Mouse (Mus musculus) thymus, adult 18-20 months (tissue): ENCODE measurements around the gene F11r.
A peak's percentile ranks its signal among the peaks of the same experiment; 100 is the strongest.
"Not testable (repeated sequence)": the region's sequence is repeated elsewhere in the genome, so short reads cannot be mapped to it uniquely, and the experiment has no call there.

Experiments
- DNase-seq, 2 experiments: peaks; one replicate each; pipeline ENCODE4 v3.0.0; 2022; ENCODE audit warnings: mixed read lengths in 2 of 2

The F11r gene

DNA sequence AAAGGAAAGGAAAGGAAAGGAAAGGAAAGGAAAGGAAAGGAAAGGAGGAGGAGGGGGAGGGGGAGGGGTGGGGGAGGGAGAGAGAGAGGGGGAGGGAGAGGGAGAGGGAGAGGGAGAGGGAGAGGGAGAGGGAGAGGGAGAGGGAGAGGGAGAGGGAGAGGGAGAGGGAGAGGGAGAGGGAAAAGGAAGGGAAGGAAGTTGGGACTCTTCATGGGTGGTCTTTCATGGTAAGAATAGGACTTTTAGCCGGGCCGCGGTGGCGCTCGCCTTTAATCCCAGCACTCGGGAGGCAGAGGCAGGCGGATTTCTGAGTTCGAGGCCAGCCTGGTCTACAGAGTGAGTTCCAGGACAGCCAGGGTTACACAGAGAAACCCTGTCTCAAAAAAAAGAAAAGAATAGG is 34.6 kb downstream of the F11r start:
- DNase-seq = not testable (repeated sequence)

DNA sequence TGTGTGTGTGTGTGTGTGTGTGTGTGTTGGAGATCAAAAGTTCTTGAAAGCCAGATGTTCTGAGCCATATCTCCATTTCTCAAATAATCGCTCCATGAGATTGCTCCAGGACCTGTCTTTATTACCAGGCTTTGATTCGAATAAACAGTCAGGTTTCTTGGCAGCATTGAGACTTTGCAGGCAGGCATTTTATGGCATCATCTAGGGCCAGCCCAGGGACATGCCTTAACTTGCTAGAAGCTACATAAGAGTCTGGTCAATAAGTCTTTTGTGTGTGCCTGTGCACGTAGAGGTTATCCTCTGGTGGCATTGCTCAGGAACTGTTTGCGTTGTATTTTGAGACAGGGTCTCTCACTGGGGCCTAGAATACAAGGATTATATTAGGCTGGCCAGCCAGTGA is 36.2 kb downstream of the F11r start:
- DNase-seq = no peak

DNA sequence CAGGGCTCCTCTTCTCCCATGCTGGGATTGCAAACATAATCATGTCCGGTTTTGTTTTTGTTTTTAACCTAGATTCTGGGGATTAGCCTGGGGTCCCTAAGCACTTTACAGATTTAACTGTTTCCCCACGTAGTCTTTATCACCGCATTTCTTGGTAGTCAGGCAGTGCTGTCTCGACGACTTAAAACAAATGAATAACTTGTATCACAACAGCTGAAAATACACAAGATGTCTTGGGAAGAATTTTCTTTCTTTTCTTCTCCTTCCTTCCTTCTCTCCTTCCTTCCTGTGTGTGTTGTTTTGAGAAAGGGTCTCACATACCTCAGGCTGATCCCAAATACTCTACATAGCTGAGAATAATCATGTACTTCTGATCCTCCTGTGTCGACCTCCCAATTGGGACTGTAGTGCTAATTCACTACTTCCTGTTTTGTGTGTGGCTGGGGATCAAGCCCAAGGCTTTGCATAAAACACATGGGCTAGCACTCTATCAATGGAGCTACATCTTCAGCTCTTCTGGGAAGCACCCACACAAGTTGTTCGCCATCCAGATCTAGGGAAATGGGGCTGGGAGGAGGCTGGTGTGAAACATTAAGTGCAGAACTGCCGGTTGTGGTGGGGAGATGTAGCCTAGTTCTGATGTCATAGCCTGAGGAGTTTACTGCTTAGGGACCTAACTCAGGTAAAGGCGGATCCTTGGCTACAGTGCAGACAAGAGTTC is 36.7 kb downstream of the F11r start:
- DNase-seq = no peak

DNA sequence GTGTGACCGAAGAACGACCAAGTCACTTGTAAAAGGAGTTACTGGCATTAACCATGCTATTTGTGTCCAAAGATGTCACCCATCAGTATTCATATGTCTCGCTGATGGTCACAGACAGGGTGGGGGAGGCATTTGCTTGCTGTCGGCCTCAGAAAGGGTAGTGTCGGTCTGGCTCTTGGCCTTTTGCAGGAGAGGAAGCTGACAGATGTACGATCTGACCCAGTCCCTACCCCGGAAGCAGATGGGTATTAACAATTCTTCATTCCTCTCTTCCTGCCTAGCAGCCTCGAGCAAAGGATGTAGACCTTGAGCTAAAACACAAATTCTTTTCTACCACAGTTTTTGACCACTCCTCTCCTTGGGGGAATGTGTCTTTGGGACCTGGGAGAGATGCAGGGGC is 39.8 kb downstream of the F11r start:
- no peak for DNase-seq

DNA sequence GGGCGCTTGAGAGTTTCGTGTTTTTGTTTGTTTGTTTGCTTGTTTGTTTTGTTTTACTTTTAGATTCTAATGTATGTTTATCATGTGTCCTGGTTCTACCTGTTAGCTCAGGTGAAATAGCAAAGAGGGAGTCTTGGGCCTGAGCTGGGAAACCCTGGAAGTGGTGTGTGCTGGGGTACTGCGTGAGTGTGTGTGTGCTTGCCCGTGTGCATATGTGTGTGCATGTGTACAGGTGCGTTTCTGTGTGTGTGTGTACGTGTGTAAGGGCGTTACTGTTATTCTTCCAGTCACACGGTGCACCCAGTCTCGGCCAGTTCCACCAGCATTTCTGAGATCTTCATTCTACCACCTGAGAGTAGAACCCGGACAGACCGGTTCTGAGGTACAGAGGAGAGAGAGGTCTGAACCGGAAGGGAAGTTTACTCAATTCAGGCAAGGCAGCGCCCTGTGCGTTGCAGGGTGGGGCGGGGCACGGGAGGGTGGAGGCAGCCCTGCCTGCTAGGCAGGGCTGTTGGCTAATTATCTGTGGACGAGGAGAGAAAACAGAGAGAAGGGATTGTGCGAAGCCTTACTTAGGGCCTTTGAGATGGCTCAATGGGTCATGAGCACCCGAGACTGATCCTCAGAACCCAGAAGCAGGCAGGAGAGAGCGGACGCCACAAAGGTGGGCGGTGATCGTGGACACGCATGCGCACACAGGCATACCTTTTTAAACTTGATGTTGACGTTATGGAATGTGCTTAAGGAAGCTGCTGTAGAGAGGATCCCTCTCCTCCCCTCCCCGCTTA is 40.6 kb downstream of the F11r start:
- DNase-seq = peak in 1 of 2 experiments; percentile 37

DNA sequence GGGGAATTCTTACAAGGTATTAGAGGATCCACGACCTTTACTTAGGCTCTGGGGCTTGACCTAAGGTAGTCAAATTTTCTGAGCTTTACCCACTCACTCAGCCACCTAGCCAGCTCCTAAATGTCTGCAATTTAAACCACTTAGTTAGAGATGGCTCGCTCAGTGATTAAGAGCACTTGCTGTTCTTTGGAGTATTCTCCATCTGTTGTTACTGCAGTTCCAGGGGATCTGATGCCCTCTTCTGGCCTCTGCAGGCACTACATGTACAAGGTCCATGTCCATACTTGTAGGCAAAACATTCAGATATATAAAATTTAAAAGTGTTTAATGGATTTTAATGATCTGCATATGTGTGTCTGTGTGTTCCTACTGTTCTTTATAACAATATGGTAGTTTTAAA is 41.6 kb downstream of the F11r start:
- DNase-seq = peak in 1 of 2 experiments; percentile 28

DNA sequence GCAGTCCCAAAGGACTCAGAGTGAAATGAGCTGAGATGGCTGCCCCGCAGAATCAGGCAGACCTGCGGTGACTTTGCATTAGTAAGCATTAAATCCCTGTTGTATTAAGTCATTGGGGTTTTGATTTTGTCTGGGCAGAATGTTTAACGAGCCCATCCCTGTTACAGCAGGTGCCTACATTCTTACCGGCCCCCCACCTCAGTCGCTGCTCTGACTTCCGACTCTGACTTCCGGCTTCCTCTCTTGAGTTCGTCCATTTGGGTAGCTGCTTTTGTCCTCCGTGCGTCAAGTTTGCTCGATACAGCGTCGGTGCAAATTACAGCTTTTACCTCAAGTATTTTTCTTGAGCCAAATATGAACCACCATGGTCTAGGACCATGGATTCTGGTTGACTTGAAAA is 56.9 kb downstream of the F11r start:
- no peak for DNase-seq

DNA sequence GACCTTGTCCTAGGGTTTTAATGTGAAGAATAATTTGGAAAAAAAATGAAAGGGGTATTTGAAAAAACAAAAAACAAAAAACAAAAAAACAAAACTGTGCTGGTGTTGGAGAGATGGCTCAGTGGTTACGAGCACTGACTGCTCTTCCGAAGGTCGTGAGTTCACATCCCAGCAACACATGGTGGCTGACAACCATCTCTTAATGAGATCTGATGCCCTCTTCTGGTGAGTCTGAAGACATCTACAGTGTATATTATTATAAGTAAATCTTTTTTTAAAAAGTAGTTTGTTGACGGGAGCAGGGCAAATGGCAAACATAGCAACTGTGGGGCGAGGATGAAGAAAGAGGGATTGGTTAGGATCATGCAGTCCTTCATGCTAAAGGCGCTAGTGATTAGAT is 58.0 kb downstream of the F11r start:
- no peak for DNase-seq

DNA sequence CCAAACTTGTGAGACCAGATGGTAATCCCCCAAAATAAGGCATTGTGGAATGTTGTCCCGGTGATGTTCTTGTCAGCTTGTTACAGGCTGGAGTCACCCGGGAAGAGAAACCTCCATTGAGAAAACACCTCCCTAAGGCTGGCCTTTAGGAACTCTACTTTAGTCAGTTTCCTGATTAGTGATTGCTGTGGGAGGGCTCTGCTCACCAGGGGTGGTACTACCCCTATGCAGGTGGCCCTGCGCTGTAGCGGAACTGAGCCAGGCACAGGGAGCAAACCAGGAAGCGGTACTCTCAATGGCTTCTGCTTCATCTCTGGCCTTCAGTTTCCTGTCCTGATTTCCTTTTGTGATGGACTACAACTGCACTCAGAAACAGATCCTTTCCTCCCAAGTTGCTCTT is 62.5 kb downstream of the F11r start:
- DNase-seq = no peak

DNA sequence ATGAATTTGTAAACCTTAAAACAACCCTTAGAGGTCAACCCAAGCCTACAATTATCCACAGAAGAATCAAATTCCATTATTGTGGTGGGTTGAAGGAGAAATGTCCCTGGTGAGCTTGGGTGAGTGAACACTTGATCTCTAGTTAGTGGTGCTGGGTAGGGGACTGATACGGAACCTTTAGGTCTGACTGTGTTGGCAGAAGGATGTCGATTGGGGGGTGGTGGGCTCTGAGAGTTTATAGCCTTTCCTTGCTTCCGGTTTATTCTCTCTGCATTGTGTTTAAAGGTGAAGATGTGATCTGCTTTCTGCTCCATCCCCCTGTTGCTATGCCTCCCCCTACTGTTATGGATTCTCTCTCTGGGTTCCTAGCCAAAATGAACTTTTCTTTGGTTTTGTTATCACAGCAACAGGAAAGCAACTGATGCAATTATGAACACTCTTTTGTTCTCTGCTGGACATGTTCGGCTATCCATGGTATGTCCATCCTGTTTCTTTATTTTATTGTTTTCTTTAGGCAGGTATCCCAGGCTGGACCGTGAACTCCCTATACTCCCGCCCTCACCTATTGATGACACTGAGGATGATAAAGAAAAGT is 63.8 kb downstream of the F11r start:
- DNase-seq = no peak

DNA sequence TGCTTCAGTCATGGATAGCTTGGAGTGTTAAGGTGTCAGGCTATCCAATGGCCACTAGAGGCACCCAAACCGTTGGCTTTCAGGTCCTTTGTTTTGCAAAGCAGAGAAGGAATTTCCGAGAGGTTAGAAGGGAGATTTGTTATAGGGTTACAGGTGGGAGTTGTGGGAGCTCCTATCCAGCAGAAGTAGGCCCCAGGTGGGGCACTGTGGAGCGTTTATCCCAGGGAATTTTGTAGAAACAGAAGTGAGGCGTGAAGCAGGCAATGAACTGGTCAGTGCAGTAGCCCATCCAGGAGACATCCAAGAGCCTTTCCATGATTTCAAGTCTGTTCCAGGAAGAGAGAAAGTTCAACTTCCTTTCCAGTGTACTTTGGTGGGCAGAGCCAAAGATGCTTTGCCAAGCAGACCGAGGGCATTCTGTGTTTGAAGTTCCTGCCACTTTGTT is 64.3 kb downstream of the F11r start:
- DNase-seq = no peak

DNA sequence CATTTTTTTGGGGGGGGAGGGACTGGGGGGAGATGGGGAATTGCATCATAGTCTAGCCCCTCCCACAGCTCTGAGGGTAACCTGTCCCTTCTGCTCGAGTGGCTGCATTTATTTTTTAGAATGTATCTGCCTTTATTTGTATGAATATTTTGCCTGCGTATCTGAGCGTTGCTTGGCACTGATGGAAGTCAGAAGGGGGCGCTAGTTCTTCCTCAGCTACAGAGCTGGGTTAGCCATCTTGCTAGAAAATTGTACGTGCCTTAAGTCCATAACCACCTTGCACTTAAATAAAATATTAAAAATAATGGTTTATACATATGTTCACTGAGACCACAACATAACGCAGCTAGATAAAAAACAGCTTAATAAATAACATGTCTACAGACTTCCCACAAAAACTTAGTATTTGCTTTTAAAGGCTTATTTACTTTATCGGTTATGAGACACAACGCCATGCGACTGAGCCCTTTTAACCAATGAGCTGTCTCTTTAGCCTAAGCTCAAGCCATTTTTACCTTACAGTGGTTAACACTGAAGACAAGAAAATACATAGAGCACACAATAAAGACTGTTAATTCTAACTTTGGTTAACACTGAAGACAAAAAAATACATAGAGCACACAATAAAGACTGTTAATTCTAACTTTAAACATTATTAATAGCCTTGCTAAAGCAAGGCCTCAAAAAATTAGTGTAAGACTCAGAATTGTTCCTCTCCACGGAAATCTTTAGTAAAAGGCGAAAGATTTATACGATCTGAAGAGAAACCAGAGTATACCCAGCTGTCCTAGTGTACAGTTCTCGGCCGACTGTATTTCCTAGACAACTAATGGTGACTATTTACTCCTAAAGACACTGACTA is 65.3 kb downstream of the F11r start:
- DNase-seq = peak in 1 of 2 experiments; percentile 28

DNA sequence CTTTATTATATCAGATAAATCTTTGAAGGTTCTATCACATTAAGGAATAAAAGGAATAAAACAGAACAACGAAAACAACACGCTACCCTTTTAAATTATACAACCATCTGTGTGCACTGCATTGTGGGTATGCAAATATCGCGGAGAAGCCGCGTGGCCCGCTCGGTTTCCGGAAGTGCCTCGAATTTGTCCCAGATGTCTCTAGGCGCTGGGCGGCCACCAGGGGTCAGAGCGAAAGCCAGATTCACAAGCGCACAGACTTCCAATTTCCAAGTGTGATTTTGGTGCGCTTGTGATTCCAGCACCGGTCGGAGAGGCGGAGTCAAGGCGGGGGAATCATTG is 65.9 kb downstream of the F11r start, which contains the start of gene Alyref2:
Gene Alyref2 (plus strand): TSS at position 229 of the 342 bp plus-strand sequence.
- DNase-seq = peak; percentile 83 to 87

DNA sequence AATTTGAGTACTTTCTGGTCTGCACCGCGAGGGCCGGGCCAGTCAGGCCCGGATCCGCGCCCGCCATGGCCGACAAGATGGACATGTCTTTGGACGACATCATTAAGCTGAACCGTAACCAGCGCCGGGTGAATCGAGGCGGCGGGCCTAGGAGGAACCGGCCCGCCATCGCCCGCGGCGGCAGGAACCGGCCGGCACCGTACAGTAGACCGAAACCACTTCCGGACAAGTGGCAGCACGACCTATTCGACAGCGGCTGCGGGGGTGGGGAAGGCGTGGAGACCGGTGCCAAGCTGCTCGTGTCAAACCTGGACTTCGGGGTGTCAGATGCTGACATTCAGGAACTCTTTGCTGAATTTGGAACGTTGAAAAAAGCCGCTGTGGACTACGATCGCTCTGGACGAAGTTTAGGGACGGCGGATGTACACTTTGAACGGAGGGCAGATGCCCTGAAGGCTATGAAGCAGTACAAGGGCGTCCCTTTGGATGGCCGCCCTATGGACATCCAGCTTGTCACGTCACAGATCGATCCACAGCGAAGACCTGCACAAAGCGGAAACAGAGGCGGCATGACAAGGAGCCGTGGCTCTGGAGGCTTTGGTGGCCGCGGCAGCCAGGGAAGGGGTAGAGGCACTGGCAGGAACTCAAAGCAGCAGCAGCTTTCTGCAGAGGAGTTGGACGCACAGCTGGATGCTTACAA is 66.4 kb downstream of the F11r start:
- DNase-seq = peak; percentile 58 to 67

DNA sequence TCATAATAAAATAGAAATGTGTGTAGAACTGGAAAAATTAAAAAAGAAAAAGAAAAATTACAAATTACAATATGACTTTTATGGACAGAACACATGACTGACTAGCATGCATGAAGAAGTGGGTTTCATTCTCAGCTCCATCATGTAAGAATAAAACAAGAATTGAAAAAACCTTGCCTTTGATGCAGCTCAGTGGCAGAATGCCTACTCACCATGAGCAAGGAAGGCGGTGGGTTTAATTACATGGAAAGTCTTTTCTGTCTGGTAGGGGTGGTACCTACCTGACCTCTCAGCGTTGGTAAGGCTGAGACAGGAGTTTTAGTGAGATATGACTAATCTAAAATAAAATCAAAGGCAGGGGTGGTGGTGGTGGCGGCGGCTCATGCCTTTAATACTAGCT is 67.3 kb downstream of the F11r start:
- DNase-seq = no peak

DNA sequence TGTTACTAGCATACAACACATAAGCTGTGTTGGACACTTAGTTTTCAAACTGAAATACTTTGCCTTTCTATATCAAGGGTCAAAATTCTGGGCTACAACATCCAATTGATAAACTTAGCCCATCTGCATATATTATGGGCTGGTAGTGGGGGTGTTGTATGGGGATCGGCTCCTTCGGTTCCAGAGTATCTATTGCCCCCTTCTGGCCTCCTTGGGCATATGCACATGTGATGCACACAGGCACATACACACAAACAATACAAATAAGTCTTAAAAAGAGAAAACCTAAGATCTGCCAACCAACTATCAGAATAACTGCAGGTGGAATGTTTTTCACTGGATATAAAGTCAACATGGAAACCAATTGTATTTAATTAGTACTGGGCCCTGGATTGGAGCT is 75.9 kb downstream of the F11r start:
- no peak for DNase-seq

DNA sequence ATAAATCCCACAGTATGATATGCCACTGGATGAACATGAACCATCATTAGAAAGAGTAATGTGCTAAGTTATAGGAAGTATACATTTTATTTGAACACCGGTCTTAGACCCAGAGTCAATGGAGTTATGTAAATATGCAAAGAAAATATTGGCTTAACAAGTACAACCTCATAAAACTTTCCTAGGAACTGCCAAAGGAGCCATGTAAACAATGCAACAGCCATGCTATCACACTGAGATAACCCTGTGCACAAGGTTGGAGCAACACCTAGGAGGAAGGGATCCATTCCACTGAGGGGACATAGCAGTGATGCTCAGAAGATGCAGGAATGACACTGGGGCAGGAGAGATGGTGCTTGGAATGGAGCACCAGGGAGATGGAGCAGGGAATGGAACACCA is 76.4 kb downstream of the F11r start:
- no peak for DNase-seq
